Mouse (Mus musculus) thymus, adult 2 months (tissue): ENCODE measurements around the gene Jag1.

Experiments
- CTCF ChIP-seq: fragments of 200-500 bp; IDR thresholded peaks from 2 replicates; pipeline ENCODE4 v1.5.1; 2012; ENCODE audit warnings: mild to moderate bottlenecking, control low read depth, low read length, moderate library complexity, borderline replicate concordance; ENCODE audit not compliant: control insufficient read depth, poor library complexity, insufficient read depth; ENCODE audit errors: extremely low read depth
- POLR2A ChIP-seq: fragments of 200-500 bp; IDR thresholded peaks from 2 replicates; pipeline ENCODE4 v1.6.1; 2012; ENCODE audit warnings: mild to moderate bottlenecking, low read length, control low read depth, moderate library complexity; ENCODE audit not compliant: control insufficient read depth, poor library complexity, insufficient read depth; ENCODE audit errors: extremely low read depth

DNA sequence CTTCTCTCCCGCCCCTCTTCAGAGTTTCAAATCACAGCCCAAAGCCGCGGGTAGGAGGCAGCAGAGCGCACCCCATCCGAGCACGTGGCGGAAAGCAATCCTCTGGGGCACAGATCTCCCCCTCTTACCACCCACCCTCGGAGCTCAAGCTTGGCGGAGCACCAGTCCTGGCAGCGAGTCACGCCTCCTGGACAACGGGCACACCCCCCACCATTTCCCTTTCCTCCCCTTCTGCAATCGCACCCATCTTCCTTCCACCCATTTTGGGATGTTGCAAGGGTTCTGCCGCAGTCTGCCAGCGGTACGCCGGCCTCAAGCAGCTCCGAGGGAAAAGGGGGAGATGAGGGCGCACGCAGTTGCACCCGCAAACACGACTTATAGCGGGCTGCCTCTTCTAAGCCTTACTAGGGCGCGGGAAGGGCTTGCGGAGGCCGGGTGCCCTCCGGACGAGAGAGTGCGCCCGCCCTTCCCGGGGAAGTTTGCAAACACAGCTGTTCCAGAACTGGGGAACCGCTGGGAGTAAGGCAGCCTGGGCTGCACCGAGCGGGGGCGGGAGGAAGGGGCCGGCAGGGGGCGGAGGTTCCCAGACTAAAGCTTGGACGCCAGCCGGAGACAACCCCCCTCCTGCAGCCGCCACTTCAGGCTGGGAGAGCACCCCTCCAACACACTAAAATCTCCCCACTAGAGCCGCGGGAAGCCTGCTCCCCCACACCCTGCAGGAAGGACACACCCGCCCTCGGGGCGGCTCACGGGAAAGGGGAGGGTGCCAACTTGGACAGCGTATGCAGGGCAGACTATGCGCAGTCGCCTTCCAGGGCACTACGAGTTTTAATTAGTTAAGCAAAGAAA lies 2.0 kb downstream of the Jag1 start:
- no peak for TF ChIP-seq POLR2A
- no peak for TF ChIP-seq CTCF
